Mouse (Mus musculus) urinary bladder, postnatal 10 days (tissue): ENCODE results near the gene 4930407I10Rik.

Experiments
- DNase-seq: peaks from one replicate; pipeline ENCODE4 v3.0.0; 2022; ENCODE audit warnings: low spot score

4930407I10Rik gene

GRCm38 (mm10) chr15:82058719-82059201, at the start of gene 4930407I10Rik:
4930407I10Rik (plus strand) TSS chr15:82059151.
- DNase-seq: no peak

- DNase-seq: no peak
These were observed 47.0 kb upstream of the 4930407I10Rik start for GRCm38 (mm10) chr15:82011947-82012346.

- no peak for DNase-seq
These were observed 44.1 kb upstream of the 4930407I10Rik start for GRCm38 (mm10) chr15:82014745-82015391.

GRCm38 (mm10) chr15:82015392-82016100, 43.4 kb upstream of the 4930407I10Rik start:
- DNase-seq: no peak

GRCm38 (mm10) chr15:82016101-82016808, 42.7 kb upstream of the 4930407I10Rik start:
- peak; percentile 97 for DNase-seq

GRCm38 (mm10) chr15:82016830-82017229, 42.1 kb upstream of the 4930407I10Rik start:
- DNase-seq: no peak

GRCm38 (mm10) chr15:82017461-82017860, 41.5 kb upstream of the 4930407I10Rik start:
- no peak for DNase-seq

GRCm38 (mm10) chr15:82019288-82019687, 39.7 kb upstream of the 4930407I10Rik start:
- no peak for DNase-seq

- DNase-seq: no peak
These were observed 36.3 kb upstream of the 4930407I10Rik start for GRCm38 (mm10) chr15:82022535-82023088.

GRCm38 (mm10) chr15:82023965-82024635, 34.9 kb upstream of the 4930407I10Rik start:
- no peak for DNase-seq

- no peak for DNase-seq
These were observed 31.7 kb upstream of the 4930407I10Rik start for GRCm38 (mm10) chr15:82027276-82027675.

- DNase-seq: no peak
These were observed 31.2 kb upstream of the 4930407I10Rik start for GRCm38 (mm10) chr15:82027726-82028125.

GRCm38 (mm10) chr15:82032386-82032785, 26.6 kb upstream of the 4930407I10Rik start:
- DNase-seq: no peak

GRCm38 (mm10) chr15:82033762-82034161, 25.2 kb upstream of the 4930407I10Rik start, which contains the start of gene Desi1:
Desi1 (minus strand) TSS chr15:82033862.
- no peak for DNase-seq

GRCm38 (mm10) chr15:82035904-82036689, 22.9 kb upstream of the 4930407I10Rik start:
- no peak for DNase-seq

- DNase-seq: no peak
These were observed 18.3 kb upstream of the 4930407I10Rik start for GRCm38 (mm10) chr15:82040650-82041049.

- DNase-seq: no peak
These were observed 14.7 kb upstream of the 4930407I10Rik start for GRCm38 (mm10) chr15:82044166-82044784.

GRCm38 (mm10) chr15:82046246-82046891, 12.6 kb upstream of the 4930407I10Rik start:
- no peak for DNase-seq

GRCm38 (mm10) chr15:82047080-82047883, 11.7 kb upstream of the 4930407I10Rik start, which contains the start of gene Snu13:
Snu13 (minus strand) TSS chr15:82047598.
- peak; percentile 68 for DNase-seq
